Mouse (Mus musculus): ENCODE data around the gene Rabif. TPM values are rescaled to one million over a fixed set of nuclear protein-coding genes. Genes with fewer than 3 reads are reported as not detected.

Gene Rabif
- polyA plus RNA-seq, 1 experiment from 2014 or later = 54.9 TPM

Other genes starting within 250 kb of the Rabif start
- not detected in 2 replicates for gene Myog, start 204.7 kb upstream of the Rabif start, polyA plus RNA-seq (2015; fragmentation: Nextera tagmentation; extraction: Ambion mirVana)
- gene Ppfia4, start 161.7 kb upstream of the Rabif start, polyA plus RNA-seq (2015; fragmentation: Nextera tagmentation; extraction: Ambion mirVana) = 6.5 and 7.0 TPM in 2 replicates
- gene Tmem183a, start 132.7 kb upstream of the Rabif start, polyA plus RNA-seq (2015; fragmentation: Nextera tagmentation; extraction: Ambion mirVana) = 128 TPM in 2 replicates
- not detected in 2 replicates for gene 4933406M09Rik, start 108.7 kb upstream of the Rabif start, polyA plus RNA-seq (2015; fragmentation: Nextera tagmentation; extraction: Ambion mirVana)
- gene Cyb5r1, start 89.1 kb upstream of the Rabif start, polyA plus RNA-seq (2015; fragmentation: Nextera tagmentation; extraction: Ambion mirVana) = 16.9 and 18.2 TPM in 2 replicates
- 63.5 and 68.2 TPM in 2 replicates for gene Adipor1, start 79.3 kb upstream of the Rabif start, polyA plus RNA-seq (2015; fragmentation: Nextera tagmentation; extraction: Ambion mirVana)
- 32.1 and 32.3 TPM in 2 replicates for gene Klhl12, start 39.1 kb upstream of the Rabif start, polyA plus RNA-seq (2015; fragmentation: Nextera tagmentation; extraction: Ambion mirVana)
- gene Mgat4e, start 55.0 kb downstream of the Rabif start, polyA plus RNA-seq (2015; fragmentation: Nextera tagmentation; extraction: Ambion mirVana) = not detected in 2 replicates
- 110 and 111 TPM in 2 replicates for gene Kdm5b, start 65.5 kb downstream of the Rabif start, polyA plus RNA-seq (2015; fragmentation: Nextera tagmentation; extraction: Ambion mirVana)
- 2.3 and 2.4 TPM in 2 replicates for gene Syt2, start 152.0 kb downstream of the Rabif start, polyA plus RNA-seq (2015; fragmentation: Nextera tagmentation; extraction: Ambion mirVana)